Mouse (Mus musculus): Measurements from ENCODE around the gene Map4k3.

DNA sequence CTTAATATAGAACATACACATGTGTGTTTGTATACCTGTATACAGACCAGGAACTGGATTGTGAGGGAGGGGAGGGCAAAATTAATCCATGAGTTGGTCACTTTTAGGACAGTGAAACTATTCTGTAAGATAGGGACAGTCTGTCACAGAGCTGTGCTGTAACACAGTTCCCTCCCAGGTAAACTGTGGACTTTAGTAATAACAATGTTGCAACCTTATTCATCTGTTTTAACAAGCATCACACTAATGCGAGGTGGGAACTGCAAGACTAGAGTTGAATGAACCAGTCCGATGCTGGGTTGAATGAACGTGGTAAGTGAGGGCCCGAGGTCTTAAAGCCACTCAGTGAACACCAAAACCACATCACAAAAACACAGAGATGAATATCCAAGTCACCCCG lies 14.7 kb downstream of the Map4k3 start:
- TF ChIP-seq CTCF (IDR thresholded peaks at IDR 0.05; ENCODE audit: low read depth, low read length) (no peak), POLR2A (IDR thresholded peaks at IDR 0.05; ENCODE audit: extremely low read depth, insufficient read depth, low read length) (no peak)

Measured in liver, adult 2 months (tissue).